Mouse (Mus musculus) embryonic facial prominence, embryonic 12.5 days (tissue): ENCODE data around the gene Kif16b. TPM values are rescaled to one million over a fixed set of nuclear protein-coding genes. Genes with fewer than 3 reads are reported as not detected.

Experiments used
- ATAC-seq: fragments of 200-750 bp; cut with Nextera tagmentation; 2 replicates; pipeline ENCODE4 v1.8.0; 2017; ENCODE audit not compliant: insufficient number of reproducible peaks, insufficient read depth, low FRiP score, low TSS enrichment
- H3K27ac ChIP-seq: fragments of 300-500 bp; sonication (generic); 2 replicates; pipeline ENCODE4 v1.5.1; 2016; ENCODE audit warnings: mild to moderate bottlenecking
- H3K27me3 ChIP-seq: fragments of 300-500 bp; sonication (generic); 2 replicates; pipeline ENCODE4 v1.6.1; 2016; ENCODE audit warnings: mild to moderate bottlenecking, moderate library complexity
- H3K36me3 ChIP-seq: fragments of 300-500 bp; sonication (generic); 2 replicates; pipeline ENCODE4 v1.6.1; 2016; ENCODE audit warnings: mild to moderate bottlenecking
- H3K4me1 ChIP-seq: fragments of 300-500 bp; sonication (generic); 2 replicates; pipeline ENCODE4 v1.6.1; 2016
- H3K4me2 ChIP-seq: fragments of 300-500 bp; sonication (generic); replicated peaks from 2 replicates; pipeline ENCODE4 v1.6.1; 2016; ENCODE audit warnings: mild to moderate bottlenecking, moderate library complexity
- H3K4me3 ChIP-seq: fragments of 300-500 bp; sonication (generic); 2 replicates; pipeline ENCODE4 v1.5.1; 2016; ENCODE audit warnings: mild to moderate bottlenecking
- H3K9ac ChIP-seq: fragments of 300-500 bp; sonication (generic); 2 replicates; pipeline ENCODE4 v1.6.1; 2016; ENCODE audit warnings: mild to moderate bottlenecking, moderate library complexity
- H3K9me3 ChIP-seq: fragments of 300-500 bp; sonication (generic); 2 replicates; pipeline ENCODE4 v1.6.1; 2016; ENCODE audit warnings: mild to moderate bottlenecking, moderate library complexity
- WGBS: fragments of 180-500 bp; shearing (Covaris S2); methylation state at CpG from one replicate; pipeline ENCODE4 v1.1.7; 2016; 5-methylcytosine and 5-hydroxymethylcytosine counted together
- polyA plus RNA-seq: library from polyadenylated mRNA; unstranded; fragments of >200 nt; fragmentation: Nextera tagmentation; extraction: Ambion mirVana; gene quantifications from 2 replicates; pipeline ENCODE4 v1.2.1, GENCODE M21; 2016

The Kif16b gene
- polyA plus RNA-seq, 1 experiment from 2014 or later = 11.3 TPM

DNA sequence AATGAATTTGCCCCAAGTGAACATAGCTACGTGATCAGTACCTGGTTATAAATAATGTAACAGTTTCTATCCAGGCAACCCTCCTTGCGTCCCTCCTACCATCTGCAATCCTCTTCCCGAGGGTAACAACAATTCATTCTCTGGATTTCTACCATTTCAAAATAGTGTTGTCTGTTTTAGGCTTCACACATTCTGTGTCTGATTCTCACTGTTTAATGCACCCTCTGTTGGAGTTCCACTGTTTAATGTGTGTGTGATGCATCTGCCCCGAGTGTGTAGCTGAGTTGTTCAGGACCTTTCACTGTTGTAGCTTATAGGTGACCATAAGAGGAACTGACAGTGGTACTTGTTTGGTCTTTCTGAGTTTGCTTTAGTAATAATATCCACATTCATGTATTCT is 275.6 kb downstream of the Kif16b start:
- H3K9me3 ChIP-seq = no peaks in the 10 kb centered on the region
- H3K9ac ChIP-seq = no peak overlapping the region
- H3K4me3 ChIP-seq = no peak overlapping the region
- H3K4me1 ChIP-seq = no peaks in the 10 kb centered on the region
- no peak overlapping the region for H3K4me2 ChIP-seq
- no peaks in the 10 kb centered on the region for H3K36me3 ChIP-seq
- H3K27ac ChIP-seq = no peak overlapping the region
- 88% methylated on average over 4 of the region's 4 CpGs for WGBS
- ATAC-seq = no peak
- H3K27me3 ChIP-seq = no peaks in the 10 kb centered on the region

- 35% methylated on average over 3 of the region's 3 CpGs for WGBS
- H3K9me3 ChIP-seq = no peaks in the 10 kb centered on the region
- ATAC-seq = no peak
Observed at GRCm38 (mm10) chr2:142625101-142625500, 276.2 kb downstream of the Kif16b start.

GRCm38 (mm10) chr2:142624254-142624653 is 277.1 kb downstream of the Kif16b start:
- H3K4me1 ChIP-seq = no peaks in the 10 kb centered on the region
- no peak overlapping the region for H3K4me3 ChIP-seq
- no peak overlapping the region for H3K4me2 ChIP-seq
- no peak for ATAC-seq
- H3K9me3 ChIP-seq = no peaks in the 10 kb centered on the region
- no peaks in the 10 kb centered on the region for H3K27me3 ChIP-seq
- no peaks in the 10 kb centered on the region for H3K36me3 ChIP-seq
- WGBS = 79% methylated on average over 2 of the region's 2 CpGs
- no peak overlapping the region for H3K9ac ChIP-seq
- H3K27ac ChIP-seq = no peak overlapping the region

More at GRCm38 (mm10) chr2:142625101-142625500, 276.2 kb downstream of the Kif16b start:
- Histone ChIP-seq H3K36me3 (no peaks in the 10 kb centered on the region), H3K4me3 (no peak overlapping the region), H3K4me2 (no peak overlapping the region), H3K4me1 (no peaks in the 10 kb centered on the region), H3K27ac (no peak overlapping the region), H3K9ac (no peak overlapping the region), H3K27me3 (no peaks in the 10 kb centered on the region)

GRCm38 (mm10) chr2:142621152-142621551 is 280.2 kb downstream of the Kif16b start:
- WGBS = 87% methylated on average over 4 of the region's 4 CpGs
- no peaks in the 10 kb centered on the region for H3K27me3 ChIP-seq
- H3K9ac ChIP-seq = no peak overlapping the region
- H3K27ac ChIP-seq = no peak overlapping the region
- H3K4me2 ChIP-seq = no peak overlapping the region
- ATAC-seq = no peak
- H3K4me1 ChIP-seq = no peaks in the 10 kb centered on the region
- H3K9me3 ChIP-seq = no peaks in the 10 kb centered on the region
- no peak overlapping the region for H3K4me3 ChIP-seq
- H3K36me3 ChIP-seq = no peaks in the 10 kb centered on the region

- no peak for ATAC-seq
Observed at GRCm38 (mm10) chr2:142619926-142620325, 281.4 kb downstream of the Kif16b start.

GRCm38 (mm10) chr2:142614535-142614934 is 286.8 kb downstream of the Kif16b start:
- Histone ChIP-seq H3K27me3 (no peaks in the 10 kb centered on the region), H3K4me1 (peaks cover 12% of the 10 kb centered on the region; the same call in 1 of the 2 replicates), H3K9me3 (no peaks in the 10 kb centered on the region), H3K27ac (peak overlapping the region; percentile 23), H3K9ac (no peak overlapping the region), H3K4me3 (no peak overlapping the region), H3K36me3 (no peaks in the 10 kb centered on the region), H3K4me2 (no peak overlapping the region)
- WGBS = 29% methylated on average over 5 of the region's 5 CpGs
- ATAC-seq = no peak

More at GRCm38 (mm10) chr2:142619926-142620325, 281.4 kb downstream of the Kif16b start:
- H3K4me3 ChIP-seq = no peak overlapping the region
- H3K27me3 ChIP-seq = no peaks in the 10 kb centered on the region
- H3K4me1 ChIP-seq = no peaks in the 10 kb centered on the region
- H3K9ac ChIP-seq = no peak overlapping the region
- H3K4me2 ChIP-seq = no peak overlapping the region
- H3K27ac ChIP-seq = no peak overlapping the region
- no peaks in the 10 kb centered on the region for H3K36me3 ChIP-seq
- no peaks in the 10 kb centered on the region for H3K9me3 ChIP-seq

- no peak overlapping the region for H3K4me2 ChIP-seq
- WGBS = 41% methylated on average over 5 of the region's 5 CpGs
- no peak overlapping the region for H3K9ac ChIP-seq
- H3K36me3 ChIP-seq = no peaks in the 10 kb centered on the region
- H3K9me3 ChIP-seq = no peaks in the 10 kb centered on the region
- ATAC-seq = peak; percentile 65; the same call in 1 of the 2 replicates
- H3K27me3 ChIP-seq = no peaks in the 10 kb centered on the region
- H3K27ac ChIP-seq = no peak overlapping the region
- peaks cover 25% of the 10 kb centered on the region; the same call in 1 of the 2 replicates for H3K4me1 ChIP-seq
- H3K4me3 ChIP-seq = no peak overlapping the region
Observed at GRCm38 (mm10) chr2:142612359-142612953, 288.9 kb downstream of the Kif16b start.

DNA sequence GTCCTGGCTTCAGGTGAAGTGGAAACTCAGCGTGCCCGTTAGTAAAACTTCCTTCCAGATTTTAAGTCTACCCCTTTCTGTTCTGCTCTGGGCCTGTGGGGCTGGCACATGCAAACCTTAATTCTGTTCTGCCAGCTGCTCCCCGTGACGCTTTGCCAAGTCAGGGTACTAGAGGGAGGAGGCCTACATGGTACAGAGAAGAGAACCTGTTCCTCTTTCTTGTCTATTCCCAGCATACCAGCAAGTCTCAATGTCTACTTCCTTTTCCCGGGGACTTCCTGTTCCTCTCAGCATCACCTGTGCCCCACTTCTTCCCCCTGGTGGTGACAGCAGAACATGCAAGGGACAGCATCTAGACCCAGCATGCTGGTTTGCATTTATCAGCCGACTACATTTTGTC is 290.2 kb downstream of the Kif16b start:
- ATAC-seq = no peak
- no peak overlapping the region for H3K9ac ChIP-seq
- no peak overlapping the region for H3K4me2 ChIP-seq
- H3K4me1 ChIP-seq = peaks cover 25% of the 10 kb centered on the region; the same call in 1 of the 2 replicates
- H3K36me3 ChIP-seq = no peaks in the 10 kb centered on the region
- H3K27me3 ChIP-seq = no peaks in the 10 kb centered on the region
- no peaks in the 10 kb centered on the region for H3K9me3 ChIP-seq
- H3K4me3 ChIP-seq = no peak overlapping the region
- H3K27ac ChIP-seq = no peak overlapping the region
- 89% methylated on average over 6 of the region's 6 CpGs for WGBS

DNA sequence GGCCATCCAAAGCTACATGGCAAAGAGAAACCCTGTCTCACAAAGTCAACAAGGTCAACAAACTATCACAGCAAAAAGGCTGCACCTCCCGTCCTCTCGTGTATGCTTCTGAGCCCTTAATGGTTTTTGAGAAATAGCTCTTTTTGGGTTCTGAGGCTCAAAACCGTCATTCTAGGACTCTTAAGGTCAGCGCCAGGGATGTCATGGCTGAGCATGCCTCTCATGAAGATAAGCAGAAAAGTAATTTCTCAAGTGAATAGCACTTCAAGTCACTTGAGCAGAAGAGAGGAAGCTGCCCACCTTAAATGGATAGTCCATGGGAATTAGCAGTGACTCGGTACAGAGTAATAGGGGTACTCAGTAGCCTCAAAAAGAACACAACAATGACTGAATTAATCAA is 291.1 kb downstream of the Kif16b start:
- Histone ChIP-seq H3K9ac (no peak overlapping the region), H3K9me3 (no peaks in the 10 kb centered on the region), H3K27me3 (no peaks in the 10 kb centered on the region), H3K27ac (no peak overlapping the region), H3K4me3 (no peak overlapping the region), H3K36me3 (no peaks in the 10 kb centered on the region), H3K4me2 (no peak overlapping the region), H3K4me1 (peaks cover 25% of the 10 kb centered on the region; the same call in 1 of the 2 replicates)
- no peak for ATAC-seq
- WGBS = 83% methylated on average over 5 of the region's 5 CpGs

GRCm38 (mm10) chr2:142608778-142609177 is 292.6 kb downstream of the Kif16b start:
- H3K4me2 ChIP-seq = no peak overlapping the region
- no peak overlapping the region for H3K9ac ChIP-seq
- ATAC-seq = peak; percentile 62; the same call in 1 of the 2 replicates
- H3K27ac ChIP-seq = peak overlapping the region; percentile 67; the same call in 1 of the 2 replicates
- H3K9me3 ChIP-seq = no peaks in the 10 kb centered on the region
- H3K4me1 ChIP-seq = peaks cover 21% of the 10 kb centered on the region; the same call in 1 of the 2 replicates
- no peaks in the 10 kb centered on the region for H3K36me3 ChIP-seq
- H3K27me3 ChIP-seq = no peaks in the 10 kb centered on the region
- no peak overlapping the region for H3K4me3 ChIP-seq
- WGBS = 55% methylated on average over 17 of the region's 17 CpGs

DNA sequence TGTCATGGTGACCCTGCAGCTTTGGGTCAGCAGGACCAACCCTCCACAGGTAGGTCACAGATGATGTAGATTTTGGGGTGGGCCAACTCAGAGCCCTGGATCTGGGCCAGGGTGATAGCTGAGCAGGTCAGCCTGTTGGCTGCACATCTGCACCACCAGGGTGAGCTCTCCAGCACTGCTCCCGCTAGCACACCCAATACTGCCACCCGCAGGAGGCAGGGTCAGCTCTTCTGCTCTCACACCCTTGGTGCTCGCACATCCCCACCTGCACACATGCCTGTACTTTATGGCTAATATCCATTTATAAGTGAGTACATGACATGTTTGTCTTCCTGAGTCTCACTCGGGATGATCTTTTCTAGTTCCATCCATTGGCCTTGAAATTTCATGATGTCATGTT is 296.6 kb downstream of the Kif16b start:
- WGBS = 75% methylated on average over 4 of the region's 4 CpGs
- no peak overlapping the region for H3K9ac ChIP-seq
- H3K9me3 ChIP-seq = no peaks in the 10 kb centered on the region
- no peak overlapping the region for H3K4me2 ChIP-seq
- no peak overlapping the region for H3K4me3 ChIP-seq
- H3K36me3 ChIP-seq = no peaks in the 10 kb centered on the region
- no peak overlapping the region for H3K27ac ChIP-seq
- no peak for ATAC-seq
- no peaks in the 10 kb centered on the region for H3K27me3 ChIP-seq
- 0 out of 2 replicates have a peak, but pooled peaks cover 14% of the 10 kb centered on the region for H3K4me1 ChIP-seq

DNA sequence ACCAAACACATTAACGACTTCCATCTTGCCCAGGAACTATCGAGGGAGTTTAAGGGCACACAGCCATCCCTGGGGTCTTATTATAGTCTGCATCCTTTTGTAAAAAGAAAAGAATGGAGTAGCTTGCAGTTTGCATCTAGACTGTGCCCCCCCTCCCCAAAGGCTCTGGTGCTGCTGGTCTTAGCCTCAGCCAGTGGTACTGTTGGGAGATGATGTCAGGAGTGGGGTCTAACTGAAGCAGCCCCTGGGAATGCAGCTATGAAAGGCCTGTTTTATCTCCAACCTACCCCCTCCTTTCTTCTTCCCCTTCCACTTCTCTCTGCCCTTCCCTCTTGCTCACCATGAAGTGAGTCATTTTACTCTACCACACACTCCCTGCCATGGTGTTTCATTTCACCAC is 298.1 kb downstream of the Kif16b start:
- Histone ChIP-seq H3K4me3 (no peak overlapping the region), H3K36me3 (no peaks in the 10 kb centered on the region), H3K27ac (no peak overlapping the region), H3K9me3 (no peaks in the 10 kb centered on the region), H3K9ac (no peak overlapping the region), H3K27me3 (no peaks in the 10 kb centered on the region), H3K4me1 (no peaks in the 10 kb centered on the region), H3K4me2 (no peak overlapping the region)
- no peak for ATAC-seq
- 25% methylated on average over 2 of the region's 2 CpGs for WGBS
